Mouse (Mus musculus) limb, embryonic 13.5 days (tissue): ENCODE results near the gene Spaca4. TPM values are rescaled to one million over a fixed set of nuclear protein-coding genes. Genes with fewer than 3 reads are reported as not detected.

ENCODE experiments used
- ATAC-seq: fragments of 200-750 bp; cut with Nextera tagmentation; 2 replicates; pipeline ENCODE4 v1.8.0; 2017; ENCODE audit warnings: low read depth, moderate number of reproducible peaks, moderate TSS enrichment; ENCODE audit not compliant: low FRiP score
- H3K27ac ChIP-seq: fragments of 300-500 bp; sonication (generic); 2 replicates; pipeline ENCODE4 v1.5.1; 2015; ENCODE audit warnings: inconsistent platforms, mild to moderate bottlenecking, moderate library complexity
- H3K27me3 ChIP-seq: fragments of 300-500 bp; sonication (generic); 2 replicates; pipeline ENCODE4 v1.6.1; 2015; ENCODE audit warnings: mild to moderate bottlenecking, inconsistent platforms
- H3K36me3 ChIP-seq: fragments of 300-500 bp; sonication (generic); 2 replicates; pipeline ENCODE4 v1.6.1; 2015; ENCODE audit warnings: inconsistent platforms, mild to moderate bottlenecking, moderate library complexity
- H3K4me1 ChIP-seq: fragments of 300-500 bp; sonication (generic); 2 replicates; pipeline ENCODE4 v1.6.1; 2015; ENCODE audit warnings: inconsistent platforms
- H3K4me2 ChIP-seq: fragments of 300-500 bp; sonication (generic); replicated peaks from 2 replicates; pipeline ENCODE4 v1.6.1; 2015; ENCODE audit warnings: inconsistent platforms, mild to moderate bottlenecking, moderate library complexity
- H3K4me3 ChIP-seq: fragments of 300-500 bp; sonication (generic); 2 replicates; pipeline ENCODE4 v1.5.1; 2015; ENCODE audit warnings: moderate library complexity, mild to moderate bottlenecking, inconsistent platforms
- H3K9ac ChIP-seq: fragments of 300-500 bp; sonication (generic); 2 replicates; pipeline ENCODE4 v1.6.1; 2015; ENCODE audit warnings: mild to moderate bottlenecking, inconsistent platforms
- H3K9me3 ChIP-seq: fragments of 300-500 bp; sonication (generic); 2 replicates; pipeline ENCODE4 v1.6.1; 2016; ENCODE audit warnings: inconsistent platforms
- WGBS: fragments of 180-500 bp; shearing (Covaris S2); methylation state at CpG from one replicate; pipeline ENCODE4 v1.1.7; 2015; 5-methylcytosine and 5-hydroxymethylcytosine counted together
- polyA plus RNA-seq: library from polyadenylated mRNA; unstranded; fragments of >200 nt; fragmentation: Nextera tagmentation; extraction: Ambion mirVana; gene quantifications from 2 replicates; pipeline ENCODE4 v1.2.1, GENCODE M21; 2015

Spaca4 gene
- polyA plus RNA-seq, 1 experiment from 2014 or later: not detected

GRCm38 (mm10) chr7:45716952-45717917 is 8.4 kb downstream of the Spaca4 start:
- WGBS: 11% methylated on average over 31 of the region's 31 CpGs
- no peaks in the 10 kb centered on the region for H3K27me3 ChIP-seq
- no peaks in the 10 kb centered on the region for H3K9me3 ChIP-seq
- ATAC-seq: peak; percentile 42; the same call in 1 of the 2 replicates
- peaks cover 46% of the 10 kb centered on the region for H3K36me3 ChIP-seq
- peak overlapping the region; percentile 83 for H3K27ac ChIP-seq
- H3K9ac ChIP-seq: peak overlapping the region; percentile 84
- peak overlapping the region; percentile 94 for H3K4me2 ChIP-seq
- peak overlapping the region; percentile 94 for H3K4me3 ChIP-seq
- peaks cover 52% of the 10 kb centered on the region for H3K4me1 ChIP-seq

DNA sequence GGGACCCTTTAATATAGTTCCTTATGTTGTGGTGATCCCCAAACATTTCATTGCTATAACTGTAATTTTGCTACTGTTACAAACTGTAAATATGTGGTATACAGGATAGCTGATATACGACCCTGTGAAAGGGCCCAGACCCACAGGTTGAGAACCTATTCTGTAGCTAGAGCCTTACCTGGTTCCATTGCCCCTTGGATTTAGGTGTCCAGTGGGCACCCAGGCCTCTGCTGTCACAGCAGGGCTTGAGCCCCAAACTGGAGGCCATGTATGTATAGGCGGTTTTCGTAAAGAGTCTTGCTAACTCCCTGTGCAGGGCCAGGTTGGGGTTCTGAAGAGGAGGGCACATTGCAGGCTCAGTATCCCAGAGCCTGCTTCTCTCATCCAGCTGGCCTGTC is 9.2 kb downstream of the Spaca4 start:
- no peak for ATAC-seq
- Histone ChIP-seq H3K36me3 (peaks cover 46% of the 10 kb centered on the region), H3K27me3 (no peaks in the 10 kb centered on the region), H3K4me3 (peak overlapping the region; percentile 94), H3K9me3 (no peaks in the 10 kb centered on the region), H3K27ac (no peak overlapping the region), H3K9ac (peak overlapping the region; percentile 84; the same call in 1 of the 2 replicates), H3K4me1 (peaks cover 52% of the 10 kb centered on the region), H3K4me2 (peak overlapping the region; percentile 94)
- 89% methylated on average over 3 of the region's 3 CpGs for WGBS

DNA sequence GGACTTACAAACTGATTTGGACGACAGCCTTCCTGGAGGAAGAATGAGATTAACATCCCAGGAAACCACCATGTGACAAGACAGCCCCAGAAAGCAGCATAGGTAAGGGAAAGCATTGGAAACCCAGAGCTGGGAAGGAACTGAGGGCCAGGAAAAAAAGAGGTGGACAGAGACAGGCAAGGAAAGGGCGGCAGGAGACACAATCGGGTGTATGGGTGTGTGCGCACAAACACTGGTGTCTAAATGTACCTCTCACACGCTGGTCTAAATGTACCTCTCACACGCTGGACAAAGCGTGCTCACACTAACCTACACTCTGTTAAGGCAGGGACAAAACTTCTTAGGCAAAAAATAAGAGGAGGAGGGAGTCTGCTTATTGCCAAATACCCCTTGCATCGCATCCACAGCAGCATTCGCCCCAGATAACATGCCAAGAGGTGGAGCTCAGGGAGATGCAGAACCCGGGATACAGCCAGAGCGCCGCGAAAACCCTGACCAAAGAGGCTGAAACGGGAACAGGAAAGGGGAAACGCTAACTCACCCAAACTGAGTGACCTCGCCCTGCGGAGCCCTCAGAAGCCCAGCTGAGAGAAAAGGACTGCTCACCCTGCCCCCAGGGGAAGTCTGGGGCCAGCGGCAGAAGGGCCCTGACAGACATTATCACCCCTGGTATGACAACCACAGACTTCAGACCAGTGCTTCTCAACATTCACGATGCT is 9.7 kb downstream of the Spaca4 start:
- no peak for ATAC-seq
- H3K9me3 ChIP-seq: no peaks in the 10 kb centered on the region
- H3K27me3 ChIP-seq: no peaks in the 10 kb centered on the region
- peak overlapping the region; percentile 19; the same call in 1 of the 2 replicates for H3K9ac ChIP-seq
- peaks cover 46% of the 10 kb centered on the region for H3K36me3 ChIP-seq
- peak overlapping the region; percentile 94 for H3K4me3 ChIP-seq
- peak overlapping the region; percentile 94 for H3K4me2 ChIP-seq
- peak overlapping the region; percentile 52; the same call in 1 of the 2 replicates for H3K27ac ChIP-seq
- peaks cover 49% of the 10 kb centered on the region for H3K4me1 ChIP-seq
- WGBS: 82% methylated on average over 19 of the region's 19 CpGs

- H3K36me3 ChIP-seq: peaks cover 46% of the 10 kb centered on the region
- H3K27ac ChIP-seq: peak within 1 kb of the TSS; percentile 52; the same call in 1 of the 2 replicates
- peak within 1 kb of the TSS; percentile 94 for H3K4me3 ChIP-seq
- WGBS: 7% methylated on average over 34 of the region's 34 CpGs
- no peaks in the 10 kb centered on the region for H3K9me3 ChIP-seq
- no peaks in the 10 kb centered on the region for H3K27me3 ChIP-seq
- H3K4me1 ChIP-seq: peaks cover 44% of the 10 kb centered on the region
- H3K4me2 ChIP-seq: peak within 1 kb of the TSS; percentile 94
- peak within 1 kb of the TSS; percentile 78 for H3K9ac ChIP-seq
- peak; percentile 92 for ATAC-seq
These were observed 10.4 kb downstream of the Spaca4 start, which contains the start of gene Rpl18 for GRCm38 (mm10) chr7:45715090-45715708. Gene Rpl18 (plus strand): TSS chr7:45715457.

- Histone ChIP-seq H3K27ac (peak overlapping the region; percentile 52; the same call in 1 of the 2 replicates), H3K36me3 (peaks cover 46% of the 10 kb centered on the region), H3K4me3 (peak overlapping the region; percentile 94), H3K9me3 (no peaks in the 10 kb centered on the region), H3K4me1 (peaks cover 42% of the 10 kb centered on the region), H3K27me3 (no peaks in the 10 kb centered on the region), H3K9ac (peak overlapping the region; percentile 78), H3K4me2 (peak overlapping the region; percentile 94)
- 8% methylated on average over 14 of the region's 14 CpGs for WGBS
- ATAC-seq: peak; percentile 38
These were observed 11.0 kb downstream of the Spaca4 start for GRCm38 (mm10) chr7:45714630-45715089.

DNA sequence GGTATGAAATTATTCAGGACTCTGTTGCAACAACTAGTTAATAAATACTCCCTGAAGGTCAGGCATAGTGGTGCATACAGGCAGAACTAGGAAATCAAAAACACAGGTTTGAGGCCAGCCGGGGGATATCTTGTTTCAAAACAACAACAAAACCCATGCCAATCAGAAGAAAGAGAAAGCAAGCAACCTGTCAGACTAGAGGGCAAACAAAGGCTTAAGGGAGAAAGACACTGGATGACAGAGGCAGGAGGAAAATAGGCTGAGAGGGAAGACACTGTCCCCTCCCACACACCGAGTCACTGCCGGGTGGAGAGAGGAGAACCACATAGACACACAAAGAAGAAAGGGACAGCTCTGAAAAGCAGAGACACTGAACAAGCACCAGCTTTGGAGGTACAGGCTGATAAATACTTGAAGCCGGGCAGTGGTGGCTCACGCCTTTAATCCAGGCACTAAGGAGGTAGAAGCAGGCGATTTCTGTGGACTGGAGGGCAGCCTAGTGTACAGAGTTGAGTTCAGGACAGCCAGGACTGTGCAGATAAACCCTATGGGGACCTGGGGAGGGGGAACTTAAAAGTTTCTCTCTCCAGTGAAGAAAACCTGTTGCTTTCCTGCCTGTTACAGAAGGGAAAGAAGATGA is 11.6 kb downstream of the Spaca4 start:
- 84% methylated on average over 6 of the region's 6 CpGs for WGBS

GRCm38 (mm10) chr7:45713396-45713795 is 12.2 kb downstream of the Spaca4 start:
- no peak for ATAC-seq
- H3K27ac ChIP-seq: no peak overlapping the region
- no peaks in the 10 kb centered on the region for H3K27me3 ChIP-seq
- H3K4me3 ChIP-seq: no peak overlapping the region
- H3K36me3 ChIP-seq: peaks cover 44% of the 10 kb centered on the region
- no peak overlapping the region for H3K9ac ChIP-seq
- peaks cover 45% of the 10 kb centered on the region for H3K4me1 ChIP-seq
- no peak overlapping the region for H3K4me2 ChIP-seq
- no peaks in the 10 kb centered on the region for H3K9me3 ChIP-seq
- 91% methylated on average over 16 of the region's 16 CpGs for WGBS

More for the DNA sequence above, 11.6 kb downstream of the Spaca4 start:
- peak overlapping the region; percentile 94 for H3K4me3 ChIP-seq
- H3K4me2 ChIP-seq: peak overlapping the region; percentile 94
- H3K27ac ChIP-seq: no peak overlapping the region
- H3K27me3 ChIP-seq: no peaks in the 10 kb centered on the region
- peaks cover 44% of the 10 kb centered on the region for H3K36me3 ChIP-seq
- H3K9ac ChIP-seq: peak overlapping the region; percentile 78
- H3K4me1 ChIP-seq: peaks cover 42% of the 10 kb centered on the region
- no peak for ATAC-seq
- no peaks in the 10 kb centered on the region for H3K9me3 ChIP-seq

DNA sequence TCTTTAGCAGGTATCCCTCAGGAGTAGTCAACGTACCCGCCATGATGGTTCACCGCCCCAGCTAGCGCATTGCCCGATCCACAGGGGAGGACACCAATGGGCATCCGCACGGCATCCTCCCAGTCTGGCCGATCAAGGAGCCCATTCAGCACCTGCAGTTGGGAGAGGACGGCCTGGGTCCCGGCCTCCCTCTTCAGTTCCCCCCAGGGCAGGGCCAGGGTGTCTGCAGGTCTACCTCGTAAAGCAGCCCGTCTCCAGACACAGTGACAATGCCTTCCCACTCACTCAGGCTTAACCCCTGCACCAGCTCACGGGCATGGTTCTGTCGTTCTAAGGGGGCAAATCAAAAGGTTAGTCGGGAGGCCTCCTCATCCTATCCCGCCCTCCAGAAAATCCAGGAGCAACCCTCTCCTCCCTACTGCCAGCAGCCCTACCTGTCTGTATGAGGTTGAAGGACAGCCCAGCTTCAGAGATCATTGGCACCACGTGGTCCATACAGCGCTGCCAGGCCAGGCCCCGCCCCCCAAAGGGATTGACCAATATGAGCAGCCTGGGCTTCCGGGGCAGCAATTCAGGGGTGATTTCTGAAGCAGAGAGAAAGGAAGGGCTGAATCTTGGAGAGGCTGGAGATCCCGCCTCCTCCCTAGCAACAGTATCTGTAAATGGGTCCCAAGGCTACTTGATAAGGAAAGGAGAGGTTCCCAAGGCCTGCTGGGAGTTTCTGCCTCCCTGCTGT is 13.4 kb downstream of the Spaca4 start:
- H3K4me2 ChIP-seq: no peak overlapping the region
- H3K36me3 ChIP-seq: peaks cover 44% of the 10 kb centered on the region
- H3K9ac ChIP-seq: no peak overlapping the region
- WGBS: 86% methylated on average over 21 of the region's 21 CpGs
- peaks cover 56% of the 10 kb centered on the region for H3K4me1 ChIP-seq
- H3K27me3 ChIP-seq: no peaks in the 10 kb centered on the region
- H3K27ac ChIP-seq: no peak overlapping the region
- H3K9me3 ChIP-seq: no peaks in the 10 kb centered on the region
- ATAC-seq: no peak
- no peak overlapping the region for H3K4me3 ChIP-seq

DNA sequence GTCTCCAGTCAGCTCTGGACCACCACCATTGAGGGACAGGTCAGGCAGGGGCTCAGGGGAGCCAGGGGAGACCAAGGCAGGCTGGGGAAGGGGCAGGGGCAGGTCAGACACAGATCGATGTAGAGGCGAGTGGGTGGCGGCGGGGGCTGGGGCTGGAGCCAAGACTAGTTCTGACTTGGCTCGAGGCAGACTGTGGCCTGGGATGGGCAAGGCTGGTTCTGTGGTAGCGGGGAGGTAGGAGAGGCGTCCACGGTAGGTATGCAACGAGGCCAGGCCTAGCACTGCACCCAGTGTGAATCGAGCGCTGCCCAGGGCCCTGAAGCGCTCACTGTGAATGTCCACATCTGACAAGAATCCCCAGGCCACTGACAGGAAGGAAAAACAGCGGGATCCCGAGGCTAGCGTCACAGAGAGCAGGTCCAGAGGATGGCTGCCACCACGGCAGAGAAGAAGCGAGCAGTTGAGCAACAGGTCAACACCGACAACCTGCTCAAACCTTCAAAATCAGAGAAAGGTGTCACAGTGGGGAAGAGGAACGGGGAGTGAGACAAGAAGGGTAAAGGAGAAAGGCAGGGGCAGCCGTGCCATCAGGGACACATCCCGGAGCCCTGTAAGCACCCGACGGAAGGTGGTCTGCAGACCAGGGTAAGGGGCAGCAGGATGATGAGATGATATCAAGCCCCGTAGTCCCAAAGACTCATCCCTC is 14.1 kb downstream of the Spaca4 start:
- H3K4me3 ChIP-seq: no peak overlapping the region
- WGBS: 91% methylated on average over 24 of the region's 24 CpGs
- no peak overlapping the region for H3K4me2 ChIP-seq
- H3K27ac ChIP-seq: no peak overlapping the region
- no peaks in the 10 kb centered on the region for H3K9me3 ChIP-seq
- peaks cover 55% of the 10 kb centered on the region for H3K4me1 ChIP-seq
- peaks cover 44% of the 10 kb centered on the region for H3K36me3 ChIP-seq
- ATAC-seq: no peak
- H3K27me3 ChIP-seq: no peaks in the 10 kb centered on the region
- H3K9ac ChIP-seq: no peak overlapping the region

- Histone ChIP-seq H3K4me2 (no peak overlapping the region), H3K4me3 (no peak overlapping the region), H3K27me3 (no peaks in the 10 kb centered on the region), H3K36me3 (peaks cover 44% of the 10 kb centered on the region), H3K9ac (no peak overlapping the region), H3K27ac (no peak overlapping the region), H3K9me3 (no peaks in the 10 kb centered on the region), H3K4me1 (peaks cover 55% of the 10 kb centered on the region)
- 93% methylated on average over 20 of the region's 20 CpGs for WGBS
- ATAC-seq: no peak
These were observed 15.0 kb downstream of the Spaca4 start for GRCm38 (mm10) chr7:45710477-45711191.
